Mouse (Mus musculus) embryonic facial prominence, embryonic 14.5 days (tissue): ENCODE measurements around the gene Pnpla3. TPM values are rescaled to one million over a fixed set of nuclear protein-coding genes. Genes with fewer than 3 reads are reported as not detected.

Experiments used
- ATAC-seq: fragments of 200-750 bp; cut with Nextera tagmentation; 2 replicates; pipeline ENCODE4 v1.8.0; 2017; ENCODE audit warnings: low read depth, moderate number of reproducible peaks, moderate TSS enrichment
- DNase-seq: peaks from one replicate; pipeline ENCODE4 v3.0.0-alpha.2; 2015; ENCODE audit warnings: low spot score
- H3K27ac ChIP-seq: fragments of 300-500 bp; sonication (generic); replicated peaks from 2 replicates; pipeline ENCODE4 v1.5.1; 2014; ENCODE audit warnings: low read depth, mild to moderate bottlenecking, low read length, moderate library complexity
- H3K27me3 ChIP-seq: fragments of 300-500 bp; sonication (generic); replicated peaks from 2 replicates; pipeline ENCODE4 v1.6.1; 2014; ENCODE audit warnings: low read length; ENCODE audit not compliant: control insufficient read depth, insufficient read depth
- H3K36me3 ChIP-seq: fragments of 300-500 bp; sonication (generic); 2 replicates; pipeline ENCODE4 v1.6.1; 2014; ENCODE audit warnings: low read length, mixed read lengths; ENCODE audit not compliant: control insufficient read depth, insufficient read depth
- H3K4me1 ChIP-seq: fragments of 300-500 bp; sonication (generic); 2 replicates; pipeline ENCODE4 v1.6.1; 2014; ENCODE audit warnings: antibody characterized with exemption, low read length; ENCODE audit not compliant: control insufficient read depth, insufficient read depth
- H3K4me2 ChIP-seq: fragments of 300-500 bp; sonication (generic); 2 replicates; pipeline ENCODE4 v1.6.1; 2014; ENCODE audit warnings: low read depth, mild to moderate bottlenecking, low read length, moderate library complexity, mixed read lengths
- H3K4me3 ChIP-seq: fragments of 300-500 bp; sonication (generic); 2 replicates; pipeline ENCODE4 v1.5.1; 2014; ENCODE audit warnings: low read depth, mild to moderate bottlenecking, low read length
- H3K9ac ChIP-seq: fragments of 300-500 bp; sonication (generic); 2 replicates; pipeline ENCODE4 v1.6.1; 2014; ENCODE audit warnings: low read depth, mild to moderate bottlenecking, low read length, moderate library complexity, mixed read lengths
- H3K9me3 ChIP-seq: fragments of 300-500 bp; sonication (generic); 2 replicates; pipeline ENCODE4 v1.6.1; 2016; ENCODE audit warnings: low read length; ENCODE audit not compliant: control insufficient read depth
- WGBS: fragments of 180-500 bp; shearing (Covaris S2); extraction: QIAGEN DNeasy Blood & Tissue Kit; methylation state at CpG from one replicate; pipeline ENCODE4 v1.1.7; 2014; 5-methylcytosine and 5-hydroxymethylcytosine counted together
- microRNA-seq: library from miRNA; unstranded; fragments of <30 nt; microRNA quantifications from one replicate; pipeline ENCODE4, GENCODE M21; 2016; ENCODE audit warnings: borderline number of aligned reads
- polyA plus RNA-seq: library from polyadenylated mRNA; unstranded; fragments of >200 nt; fragmentation: Nextera tagmentation; extraction: Ambion mirVana; gene quantifications from 2 replicates; pipeline ENCODE4 v1.2.1, GENCODE M21; 2014

The Pnpla3 gene
- polyA plus RNA-seq, 1 experiment from 2014 or later: 0.89 TPM

GRCm38 (mm10) chr15:84231113-84231712, 63.6 kb downstream of the Pnpla3 start:
- WGBS: 4% methylated on average over 16 of the region's 16 CpGs
- no peak for DNase-seq
- Histone ChIP-seq H3K4me3 (peak overlapping the region; percentile 46), H3K4me1 (peaks cover 13% of the 10 kb centered on the region; the same call in 1 of the 2 replicates), H3K27me3 (no peaks in the 10 kb centered on the region; the same call in 1 of the 2 replicates), H3K27ac (no peak overlapping the region), H3K36me3 (no peaks in the 10 kb centered on the region), H3K9ac (peak overlapping the region; percentile 21), H3K4me2 (peak overlapping the region; percentile 87), H3K9me3 (no peaks in the 10 kb centered on the region)
- ATAC-seq: 0 out of 2 replicates have a peak, but pooled peaks have one; percentile 32

- DNase-seq: no peak
- Histone ChIP-seq H3K4me3 (peak within 1 kb of the TSS; percentile 46), H3K4me1 (peaks cover 13% of the 10 kb centered on the region; the same call in 1 of the 2 replicates), H3K36me3 (no peaks in the 10 kb centered on the region), H3K27ac (no peak within 1 kb of the TSS), H3K4me2 (peak within 1 kb of the TSS; percentile 87), H3K9me3 (no peaks in the 10 kb centered on the region), H3K27me3 (no peaks in the 10 kb centered on the region; the same call in 1 of the 2 replicates), H3K9ac (peak within 1 kb of the TSS; percentile 58)
- ATAC-seq: peak; percentile 51
- under 1% methylated on average over 29 of the region's 53 CpGs for WGBS
Measured at GRCm38 (mm10) chr15:84231721-84232561, 64.3 kb downstream of the Pnpla3 start, which contains the start of gene Parvb. TSS of gene Parvb (plus strand) at chr15:84232043.

- peak overlapping the region; percentile 58; the same call in 1 of the 2 replicates for H3K9ac ChIP-seq
- peaks cover 13% of the 10 kb centered on the region; the same call in 1 of the 2 replicates for H3K4me1 ChIP-seq
- no peak for DNase-seq
- ATAC-seq: no peak
- WGBS: 14% methylated on average over 7 of the region's 8 CpGs
- H3K27ac ChIP-seq: no peak overlapping the region
- H3K9me3 ChIP-seq: no peaks in the 10 kb centered on the region
- H3K27me3 ChIP-seq: no peaks in the 10 kb centered on the region; the same call in 1 of the 2 replicates
- peak overlapping the region; percentile 46 for H3K4me3 ChIP-seq
- H3K36me3 ChIP-seq: no peaks in the 10 kb centered on the region
- peak overlapping the region; percentile 87 for H3K4me2 ChIP-seq
Measured at GRCm38 (mm10) chr15:84232609-84233008, 65.0 kb downstream of the Pnpla3 start.

- no peaks in the 10 kb centered on the region for H3K36me3 ChIP-seq
- DNase-seq: no peak
- ATAC-seq: 0 out of 2 replicates have a peak, but pooled peaks have one; percentile 19
- H3K27ac ChIP-seq: peak overlapping the region; percentile 33
- H3K4me2 ChIP-seq: no peak overlapping the region
- H3K9ac ChIP-seq: no peak overlapping the region
- no peaks in the 10 kb centered on the region; the same call in none of the 2 replicates for H3K27me3 ChIP-seq
- 89% methylated on average over 7 of the region's 7 CpGs for WGBS
- H3K4me3 ChIP-seq: no peak overlapping the region
- H3K9me3 ChIP-seq: no peaks in the 10 kb centered on the region
- peaks cover 23% of the 10 kb centered on the region for H3K4me1 ChIP-seq
Measured at GRCm38 (mm10) chr15:84234794-84235581, 67.4 kb downstream of the Pnpla3 start.

GRCm38 (mm10) chr15:84235646-84236045, 68.0 kb downstream of the Pnpla3 start:
- H3K4me1 ChIP-seq: peaks cover 22% of the 10 kb centered on the region

More at GRCm38 (mm10) chr15:84235646-84236045, 68.0 kb downstream of the Pnpla3 start:
- Histone ChIP-seq H3K4me2 (no peak overlapping the region), H3K4me3 (no peak overlapping the region), H3K9ac (no peak overlapping the region), H3K9me3 (no peaks in the 10 kb centered on the region), H3K27ac (no peak overlapping the region), H3K36me3 (no peaks in the 10 kb centered on the region), H3K27me3 (no peaks in the 10 kb centered on the region; the same call in none of the 2 replicates)
- DNase-seq (no peak), ATAC-seq (peak; percentile 9; the same call in 1 of the 2 replicates)
- 89% methylated on average over 7 of the region's 7 CpGs for WGBS

Small RNAs within 50 kb of the gene (microRNA-seq; reads per million reads assigned to microRNA genes)
- gene Mir6392: not detected

Other genes with a start within 250 kb of the Pnpla3 start
- gene Efcab6, start 102.5 kb upstream of the Pnpla3 start, polyA plus RNA-seq: 0.42 and 1.3 TPM in 2 replicates
- 8.8 and 9.2 TPM in 2 replicates for gene Sult4a1, start 62.1 kb upstream of the Pnpla3 start, polyA plus RNA-seq
- gene Pnpla5, start 44.7 kb upstream of the Pnpla3 start, polyA plus RNA-seq: not detected in 2 replicates
- gene Samm50, start 24.4 kb downstream of the Pnpla3 start, polyA plus RNA-seq: 71.1 and 74.0 TPM in 2 replicates
- 5.0 and 7.8 TPM in 2 replicates for gene Parvb, start 64.2 kb downstream of the Pnpla3 start, polyA plus RNA-seq
- 2.1 and 2.4 TPM in 2 replicates for gene Parvg, start 156.2 kb downstream of the Pnpla3 start, polyA plus RNA-seq